16 mouse cellular contexts compared by ENCODE assay signal in genomic region chr3:79956792-79957191, GRCm38 (mm10).
"Had no signal": no experiment of that assay in that cellular context is flagged by ENCODE, and none has a peak within 500 bp of the region (broad histone marks: within the 10 kb centered on the region; RNA-seq: fewer than 3 reads in every experiment).

No protein-coding gene starts in this region.

- ATAC-seq: lung, postnatal 0 days had no signal

- H3K36me3 ChIP-seq: limb, embryonic 12.5 days; midbrain, embryonic 10.5 days; neural tube, embryonic 15.5 days had no signal

- H3K27ac ChIP-seq: limb, embryonic 12.5 days; liver, embryonic 14.5 days; midbrain, embryonic 10.5 days; neural tube, embryonic 15.5 days; stomach, postnatal 0 days had no signal

- H3K4me3 ChIP-seq: layer of hippocampus, adult 2 months; limb, embryonic 12.5 days; midbrain, embryonic 10.5 days; myocyte; neural tube, embryonic 15.5 days had no signal

- DNase-seq: kidney, postnatal 10 days; kidney, postnatal 4 days; liver; lung, adult 18-20 months; lung, postnatal 4 days; midbrain, embryonic 14.5 days; thymus, adult 18-20 months; thymus, postnatal 14 days had no signal

- H3K4me2 ChIP-seq: limb, embryonic 12.5 days; neural tube, embryonic 15.5 days had no signal

- H3K9ac ChIP-seq: limb, embryonic 12.5 days; liver, embryonic 14.5 days; neural tube, embryonic 15.5 days had no signal

- H3K27me3 ChIP-seq: limb, embryonic 12.5 days; neural tube, embryonic 15.5 days had no signal

- H3K4me1 ChIP-seq: limb, embryonic 12.5 days; neural tube, embryonic 15.5 days had no signal

- H3K9me3 ChIP-seq: limb, embryonic 12.5 days; midbrain, embryonic 10.5 days; neural tube, embryonic 15.5 days had no signal
